Mouse (Mus musculus) E14TG2a.4 (cell line): Measurements from ENCODE around the gene Nsdhl.

Experiments used
- CTCF ChIP-seq: conservative IDR thresholded peaks from 2 replicates; pipeline ENCODE4 v1.5.1; 2014; ENCODE audit warnings: low read length
- POU5F1 ChIP-seq: IDR thresholded peaks from 2 replicates; pipeline ENCODE4 v1.6.1; 2014; ENCODE audit warnings: low read length, borderline replicate concordance

DNA sequence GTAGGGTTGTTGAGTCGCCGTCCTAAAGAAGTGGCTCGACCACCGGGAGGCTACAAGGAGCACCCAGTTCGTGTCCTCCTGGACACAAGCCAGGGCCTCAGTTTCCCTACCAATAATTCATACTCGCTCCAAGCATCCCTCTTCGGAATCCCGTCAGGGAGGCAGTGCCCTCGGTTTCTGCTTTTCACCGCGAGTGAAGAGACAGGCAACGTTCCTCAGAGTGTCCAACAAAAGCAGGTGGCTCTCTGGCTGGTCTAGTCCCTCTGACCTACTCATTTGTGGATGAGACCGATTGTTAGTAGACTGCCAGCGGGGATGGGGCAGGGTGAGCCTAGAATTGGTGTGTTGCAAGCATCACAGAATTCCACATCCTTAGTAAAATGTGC, 69.2 kb downstream of the Nsdhl start:
- TF ChIP-seq CTCF (no peak), POU5F1 (no peak)
